8 mouse cellular contexts compared by ENCODE assay signal in genomic region chr9:56636214-56636613, GRCm38 (mm10).
DNase-seq lines count a peak whose midpoint lies in the region; ATAC-seq and TF ChIP-seq lines count a peak whose summit lies in the region.

No protein-coding gene starts in this region.

- peak overlapping the region; percentile 93 for H3K27ac ChIP-seq in cortical plate, adult 2 months (ENCODE audit: insufficient read depth, low read length)

- 0 out of 2 replicates have a peak, but pooled peaks have one; percentile 19 for TF ChIP-seq POLR2A in cortical plate, adult 2 months (IDR thresholded peaks at IDR 0.05; ENCODE audit: extremely low read depth, insufficient read depth, low read length)

- peak; percentile 99 for TF ChIP-seq CTCF in cortical plate, adult 2 months (IDR thresholded peaks at IDR 0.05; ENCODE audit: extremely low read depth, insufficient read depth, low read length)

- peak; percentile 65 for DNase-seq in adipocyte (ENCODE audit: low spot score)
- peak; percentile 88 for DNase-seq in gastrocnemius, postnatal 10 days
- peak; percentile 79 for DNase-seq in induced T-regulatory cell, adult 2 months (ENCODE audit: low read depth)
- peak; percentile 74 to 97 for DNase-seq in left cerebral cortex, adult 9 months (ENCODE audit: low spot score in 2 of 2)
- peak; percentile 88 for DNase-seq in right cerebral cortex, postnatal 14 days
- DNase-seq in urinary bladder, postnatal 25 days (ENCODE audit: low spot score), result peak; percentile 80

- H3K4me1 ChIP-seq in cortical plate, adult 2 months (ENCODE audit: control insufficient read depth, insufficient read depth, low read length), result peaks cover 4% of the 10 kb centered on the region; the same call in 1 of the 2 replicates

- ATAC-seq in megakaryocyte-erythroid progenitor cell, adult 5-6 weeks (replicated peaks; ENCODE audit: low FRiP score, low TSS enrichment, poor library complexity, severe bottlenecking), result peak; percentile 74

- peak overlapping the region; percentile 90 for H3K4me3 ChIP-seq in cortical plate, adult 2 months (ENCODE audit: insufficient read depth, low read length)

Comparison
In these comparisons a context has a peak if more than half of its experiments do, and no peak if none do; other contexts are left out.
1. Peak in every context shown above with its lines: DNase-seq, ATAC-seq, H3K4me3 ChIP-seq and H3K27ac ChIP-seq.